Mouse (Mus musculus): ENCODE results near the gene Otulin.

The Otulin gene

GRCm38 (mm10) chr15:27549071-27549470 lies 81.4 kb downstream of the Otulin start:
- no peak for DNase-seq

DNA sequence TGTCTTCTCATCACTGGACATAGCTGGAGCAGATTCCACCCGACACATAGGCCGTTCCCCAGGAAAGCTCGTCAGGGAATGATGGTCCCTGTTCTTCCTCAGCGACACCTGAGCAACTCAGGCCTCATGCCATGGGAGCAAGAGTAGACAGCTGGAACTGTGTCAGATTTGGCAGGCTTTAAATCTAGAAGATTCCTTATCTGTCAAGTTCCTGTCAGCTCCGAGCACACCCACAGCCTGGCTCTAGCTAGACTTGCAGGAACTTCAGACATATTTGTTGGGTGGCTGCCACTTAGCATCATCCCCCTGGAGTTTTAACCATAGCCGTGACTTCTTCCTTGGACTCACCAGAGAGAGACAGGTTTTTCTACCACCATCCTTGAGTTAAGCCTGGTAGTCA lies 82.4 kb downstream of the Otulin start:
- no peak for DNase-seq

GRCm38 (mm10) chr15:27545203-27545602 lies 85.3 kb downstream of the Otulin start:
- no peak for DNase-seq

- peak; percentile 35 for DNase-seq
These were observed 90.7 kb downstream of the Otulin start for GRCm38 (mm10) chr15:27539745-27540144.

DNA sequence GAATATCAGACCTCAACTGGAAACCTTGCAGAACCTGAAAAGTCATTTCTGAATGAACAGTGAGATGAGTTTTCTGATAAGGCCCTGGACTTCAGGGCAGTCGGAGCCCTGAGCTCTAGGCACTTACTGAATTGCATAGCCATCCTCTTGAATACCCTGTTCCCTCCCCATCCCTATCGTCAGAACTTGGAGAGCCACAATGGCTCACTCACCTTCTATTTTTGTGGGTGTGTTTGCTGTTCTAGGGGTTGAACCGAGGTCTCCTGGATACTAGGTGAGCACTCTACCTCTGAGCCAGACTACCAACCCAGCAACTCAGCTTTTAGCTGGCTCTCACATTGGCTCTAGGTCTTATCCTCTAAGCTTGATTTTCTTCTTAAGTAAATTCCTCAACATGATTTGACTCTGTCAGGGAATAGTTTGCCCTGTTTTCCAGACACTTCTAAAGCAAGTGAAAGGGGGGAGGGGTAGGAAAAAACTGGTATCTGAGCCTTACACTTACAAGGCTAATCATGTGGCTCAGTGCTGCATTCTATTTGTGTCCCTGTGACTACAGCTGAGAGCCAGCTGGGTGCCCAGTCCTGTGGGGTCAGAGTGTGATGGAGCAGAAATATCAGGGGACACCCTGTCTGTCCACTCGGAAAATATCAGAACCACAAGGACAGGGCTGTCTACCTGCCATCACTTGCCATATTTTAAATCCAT lies 92.8 kb downstream of the Otulin start:
- no peak for DNase-seq

GRCm38 (mm10) chr15:27536771-27537170 lies 93.7 kb downstream of the Otulin start:
- peak in 1 of 2 experiments; percentile 29 for DNase-seq

DNA sequence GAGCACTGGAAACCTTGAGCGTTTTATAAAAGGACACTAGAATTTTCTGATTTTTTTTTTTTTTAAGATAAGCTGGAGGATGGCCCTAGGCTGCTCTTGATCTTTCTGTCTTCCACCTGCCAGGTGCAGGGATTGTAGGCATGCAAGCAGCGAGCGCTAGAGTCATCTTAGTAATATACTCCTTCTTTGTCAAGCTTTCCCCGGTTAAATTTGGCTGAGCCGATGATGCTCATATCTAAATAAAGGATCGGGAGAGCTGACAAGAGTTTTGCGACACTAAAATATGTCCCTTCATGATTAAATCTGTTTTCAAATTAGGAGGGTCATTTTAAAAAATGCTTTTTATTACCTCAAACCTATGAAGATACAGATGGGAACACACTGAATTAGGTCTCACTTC lies 94.3 kb downstream of the Otulin start:
- DNase-seq = no peak

DNA sequence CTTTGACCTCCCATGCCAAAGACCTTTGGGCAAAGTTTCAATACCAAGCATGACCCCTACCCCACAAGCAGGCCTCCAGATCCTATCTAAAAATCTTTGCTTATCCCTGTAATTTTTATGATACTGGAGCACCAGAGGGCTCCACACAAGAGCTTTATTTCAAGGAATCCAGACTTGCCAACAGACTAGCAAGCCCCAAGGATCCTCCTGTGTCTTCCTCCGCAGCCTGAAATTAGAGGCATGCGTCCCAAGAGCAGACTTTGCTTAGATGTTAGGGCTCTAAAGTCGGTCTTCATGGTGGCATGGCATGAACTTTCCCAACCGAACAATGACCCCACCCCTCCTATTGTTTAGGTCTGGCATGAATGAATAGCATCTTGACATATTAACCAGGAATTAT lies 94.8 kb downstream of the Otulin start:
- DNase-seq = no peak

DNA sequence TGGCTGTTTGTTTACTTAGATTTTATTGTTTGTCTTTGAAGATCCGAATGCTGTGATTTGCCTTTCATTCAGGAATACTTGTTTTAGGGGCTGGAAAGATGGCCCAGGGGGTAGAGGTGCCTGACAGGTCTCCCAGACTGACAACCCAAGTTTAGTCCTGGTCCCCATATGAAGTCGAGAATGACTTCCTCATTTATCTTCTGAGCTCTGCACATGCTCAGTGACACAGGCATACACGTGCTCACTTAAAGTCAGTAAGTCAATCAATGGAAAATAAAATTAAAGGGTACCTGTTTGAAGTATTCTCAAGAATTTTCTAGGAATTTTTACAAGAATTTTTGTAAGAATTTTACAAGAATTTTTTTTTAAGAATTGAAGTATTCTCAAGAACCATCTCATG lies 97.5 kb downstream of the Otulin start:
- no peak for DNase-seq

GRCm38 (mm10) chr15:27530023-27530422 lies 100.5 kb downstream of the Otulin start:
- DNase-seq = no peak

GRCm38 (mm10) chr15:27528896-27529295 lies 101.6 kb downstream of the Otulin start:
- DNase-seq = no peak

GRCm38 (mm10) chr15:27525233-27526005 lies 105.1 kb downstream of the Otulin start:
- DNase-seq = peak; percentile 43 to 56

DNA sequence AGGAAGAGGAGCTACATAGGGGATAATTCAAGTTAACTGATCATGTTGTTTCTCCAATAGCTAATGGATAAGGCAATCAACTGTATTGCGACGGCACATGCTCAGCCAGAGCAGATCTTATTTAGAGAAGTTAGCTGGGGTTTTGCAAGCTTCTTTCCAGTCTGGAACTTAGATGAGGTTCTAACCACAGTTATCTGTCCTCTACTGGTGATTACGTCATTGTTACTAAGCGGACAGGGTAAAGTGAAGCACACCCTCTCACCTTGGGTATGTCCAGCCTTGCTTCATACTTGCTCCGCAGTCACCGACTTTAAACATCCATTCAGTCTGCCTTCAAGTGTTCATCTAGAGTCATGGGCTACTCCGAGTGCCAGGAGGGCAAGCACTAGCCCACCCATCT lies 110.6 kb downstream of the Otulin start:
- DNase-seq = no peak

DNA sequence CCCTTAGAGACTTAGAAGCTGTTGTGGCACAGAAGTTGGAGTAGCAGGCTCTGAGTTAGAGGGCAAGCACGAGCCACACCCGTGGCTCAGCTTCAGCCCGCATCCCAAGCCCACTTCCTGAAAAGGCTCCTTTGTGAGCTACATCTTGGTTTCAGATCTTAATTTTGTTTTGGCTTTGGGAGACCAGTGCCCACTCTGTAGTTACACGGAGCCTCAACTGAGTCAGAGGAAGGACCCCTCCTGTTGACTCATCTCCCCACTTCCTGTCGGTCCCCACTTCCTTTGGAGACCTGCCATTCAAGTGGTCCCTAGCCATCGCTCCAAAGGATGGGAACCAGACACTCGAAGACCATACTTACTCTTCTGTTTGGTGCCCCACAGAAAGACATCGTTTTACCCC lies 112.5 kb downstream of the Otulin start:
- no peak for DNase-seq

DNA sequence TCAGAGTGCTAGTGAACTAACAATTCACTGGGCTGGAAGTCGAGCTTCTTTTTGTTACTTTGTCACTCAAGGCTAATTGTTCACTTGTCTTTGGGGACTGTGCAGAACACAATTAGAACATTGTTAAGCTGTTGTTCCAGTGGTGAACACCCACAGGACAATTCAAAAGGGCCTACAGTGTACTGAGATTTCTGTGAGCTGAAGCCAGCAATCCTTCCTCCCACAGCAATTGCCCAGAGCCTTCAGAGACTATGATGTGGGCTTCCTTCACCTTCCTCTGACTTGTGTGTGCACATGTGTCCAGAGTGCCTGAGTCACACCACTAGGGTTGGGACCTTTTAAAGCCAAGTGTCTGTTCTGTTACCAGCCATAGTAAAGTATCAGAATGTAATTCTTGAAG lies 113.6 kb downstream of the Otulin start:
- no peak for DNase-seq

DNA sequence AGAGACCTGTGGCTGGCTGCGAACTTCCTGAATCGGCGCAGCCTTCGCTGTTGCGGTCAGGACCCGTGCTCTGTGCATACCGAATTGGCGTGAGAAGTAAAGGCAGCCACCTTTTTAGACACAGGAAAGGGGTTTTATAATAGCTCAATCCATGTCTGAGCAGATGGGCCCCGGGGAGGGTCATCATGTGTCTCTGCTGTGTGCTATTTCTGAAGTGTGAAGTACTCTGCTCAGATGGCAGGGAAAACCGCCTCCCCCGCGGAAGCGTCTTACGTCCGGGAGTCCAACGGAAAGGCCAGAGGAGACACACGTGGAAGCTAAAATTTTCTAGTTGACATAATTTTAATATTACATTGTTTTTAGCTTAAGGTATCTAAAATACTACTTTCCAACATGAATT lies 121.5 kb downstream of the Otulin start:
- peak; percentile 69 to 70 for DNase-seq

DNA sequence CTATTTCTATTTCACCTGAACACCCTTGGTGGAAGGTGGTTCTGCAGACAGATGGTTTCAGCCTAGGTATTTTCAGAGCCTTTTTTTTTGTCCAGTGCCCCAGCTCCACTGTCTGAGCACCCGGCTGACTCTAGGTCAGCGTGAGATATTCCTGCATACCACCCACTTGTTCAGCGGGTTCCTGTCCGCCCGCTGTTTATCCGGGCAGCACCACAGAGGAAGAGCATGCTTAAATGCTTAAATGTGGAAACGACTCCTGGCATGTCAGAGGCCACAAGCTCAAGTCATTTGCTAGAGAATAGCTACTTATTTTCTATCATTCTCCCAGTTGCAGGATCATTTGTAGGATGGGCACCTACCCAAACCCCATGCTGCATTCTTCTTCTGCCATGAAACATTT lies 122.3 kb downstream of the Otulin start:
- peak in 1 of 2 experiments; percentile 29 for DNase-seq

- no peak for DNase-seq
These were observed 123.4 kb downstream of the Otulin start for GRCm38 (mm10) chr15:27506893-27507596.

- DNase-seq = no peak
These were observed 124.2 kb downstream of the Otulin start for GRCm38 (mm10) chr15:27506127-27506886.

DNA sequence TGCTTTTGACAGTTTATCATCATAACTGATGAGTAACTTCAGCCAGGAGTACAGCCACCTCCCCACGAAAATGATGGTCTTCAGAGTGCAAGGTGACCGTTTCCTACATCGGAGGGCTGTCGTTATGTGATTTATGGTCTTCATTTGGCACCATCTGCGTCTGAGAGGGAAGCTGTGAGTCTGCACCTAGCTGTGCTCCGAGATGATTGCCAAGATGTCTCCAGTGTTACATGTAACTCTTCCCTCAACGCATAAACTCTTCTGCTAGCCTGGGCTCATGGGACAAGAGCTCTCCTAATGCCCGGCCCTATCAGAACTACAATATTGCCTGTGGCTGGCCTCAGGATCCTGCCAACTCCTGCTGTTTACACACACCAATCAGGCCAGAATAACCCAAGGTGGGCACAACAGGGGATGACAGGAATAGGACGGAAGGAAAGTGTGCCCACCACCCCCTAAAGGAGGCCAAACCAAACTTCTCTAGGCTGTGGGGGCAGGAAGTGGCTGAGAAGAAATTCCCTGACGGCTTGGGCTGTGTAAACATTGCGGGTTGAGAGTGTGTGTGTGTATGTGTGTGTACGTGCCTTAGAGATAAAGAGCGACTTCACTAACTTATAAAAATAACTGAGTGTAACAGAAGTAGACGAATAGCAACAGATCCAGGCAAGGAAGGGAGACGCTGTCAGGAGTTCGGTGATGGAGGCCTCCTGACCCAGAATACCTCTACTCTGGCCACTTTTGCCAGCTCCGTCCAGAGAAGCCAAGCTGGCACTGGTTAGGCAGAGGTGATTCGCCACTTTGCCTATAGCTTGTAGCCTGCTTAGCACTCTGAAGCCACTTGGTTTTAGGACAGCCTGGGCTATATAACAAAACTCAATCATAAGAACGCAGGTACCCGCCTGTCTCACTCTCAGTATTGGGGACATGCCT lies 126.4 kb downstream of the Otulin start:
- DNase-seq = no peak

DNA sequence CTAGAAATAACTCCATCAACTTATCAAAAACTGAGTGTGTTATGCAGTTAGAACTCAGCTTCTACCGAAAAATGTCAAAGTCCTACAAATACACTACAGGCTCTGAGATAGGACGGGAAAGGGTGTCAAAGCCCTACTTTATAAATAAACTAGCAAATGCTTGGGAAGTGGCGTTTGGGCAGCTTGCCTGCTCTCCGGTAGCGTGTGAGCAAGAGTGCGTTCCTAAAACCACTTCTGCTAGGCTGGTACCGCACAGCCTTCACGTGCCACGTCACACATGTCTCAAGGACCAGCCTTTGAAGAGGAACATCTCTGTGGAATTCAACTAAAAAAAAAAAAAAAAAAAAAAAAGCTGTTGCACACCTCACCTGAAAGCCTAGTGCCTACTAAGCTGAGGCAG lies 127.3 kb downstream of the Otulin start:
- DNase-seq = no peak

DNA sequence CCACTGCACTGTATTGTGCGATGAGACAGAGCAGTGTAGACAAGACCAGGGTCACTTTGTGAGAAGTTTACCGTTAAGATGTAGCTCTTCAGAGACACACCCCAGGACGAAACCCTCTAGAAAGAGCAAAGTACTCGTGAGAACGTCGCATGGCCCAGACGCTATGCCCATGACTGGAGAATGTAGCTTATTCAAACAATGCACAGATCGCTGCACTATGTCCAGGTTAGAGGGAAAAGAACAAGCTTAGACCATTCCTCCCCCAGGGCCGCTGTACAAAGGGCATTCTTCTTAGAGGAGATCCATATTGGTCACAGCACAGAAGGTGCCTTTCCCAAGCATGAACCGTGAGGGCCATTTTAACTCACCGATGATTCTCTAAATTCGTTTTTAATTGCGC lies 128.2 kb downstream of the Otulin start:
- no peak for DNase-seq
